Mouse (Mus musculus): ENCODE measurements around the gene Metap1.

GRCm38 (mm10) chr3:138442612-138443464 lies 46.5 kb downstream of the Metap1 start, which contains the start of gene Adh5:
- TF ChIP-seq CTCF (IDR thresholded peaks at IDR 0.05; ENCODE audit: control insufficient read depth, insufficient read depth, insufficient read length) (no peak), MAX (IDR thresholded peaks at IDR 0.05) (peak; percentile 98), MYOG (IDR thresholded peaks at IDR 0.05; ENCODE audit: control insufficient read depth, extremely low read depth, insufficient read length) (no peak), MYOD1 (IDR thresholded peaks at IDR 0.05; ENCODE audit: control insufficient read depth, insufficient read length, low read depth) (no peak), CEBPB (IDR thresholded peaks at IDR 0.05; ENCODE audit: low read depth) (no peak), USF1 (IDR thresholded peaks at IDR 0.05; ENCODE audit: low read depth) (peak; percentile 61), FOSL1 (IDR thresholded peaks at IDR 0.05; ENCODE audit: insufficient read depth, low read length, poor library complexity, severe bottlenecking) (no peak)

All from C2C12 (cell line).